In genomic region chr19:33109941-33110371, GRCm38 (mm10) we compare ENCODE assay signal across 8 mouse cellular contexts.
DNase-seq lines count a peak whose midpoint lies in the region; ATAC-seq lines count a peak whose summit lies in the region.

No protein-coding gene starts in this region.

- H3K4me2 ChIP-seq in forebrain, embryonic 12.5 days = no peak overlapping the region
- H3K4me2 ChIP-seq in forebrain, embryonic 11.5 days (ENCODE audit: low read depth, low read length, severe bottlenecking) = no peak overlapping the region

- no peak overlapping the region for H3K9ac ChIP-seq in forebrain, embryonic 12.5 days
- H3K9ac ChIP-seq in forebrain, embryonic 11.5 days (ENCODE audit: low read length) = no peak overlapping the region

- H3K27me3 ChIP-seq in forebrain, embryonic 12.5 days = no peaks in the 10 kb centered on the region
- H3K27me3 ChIP-seq in forebrain, embryonic 11.5 days (ENCODE audit: control insufficient read depth, insufficient read depth, low read length) = no peaks in the 10 kb centered on the region

- peaks cover 6% of the 10 kb centered on the region; the same call in 1 of the 2 replicates for H3K4me1 ChIP-seq in forebrain, embryonic 12.5 days
- H3K4me1 ChIP-seq in forebrain, embryonic 11.5 days (replicated peaks; ENCODE audit: control insufficient read depth, insufficient read depth, low read length) = no peaks in the 10 kb centered on the region

- no peak overlapping the region for H3K27ac ChIP-seq in forebrain, embryonic 12.5 days
- H3K27ac ChIP-seq in forebrain, embryonic 11.5 days (ENCODE audit: low read depth, low read length) = no peak overlapping the region

- no peak overlapping the region for H3K4me3 ChIP-seq in forebrain, embryonic 12.5 days (replicated peaks)
- no peak overlapping the region for H3K4me3 ChIP-seq in forebrain, embryonic 11.5 days (ENCODE audit: low read depth, low read length)

- WGBS in forebrain, embryonic 12.5 days = 71% methylated on average over 6 of the region's 6 CpGs
- 71% methylated on average over 6 of the region's 6 CpGs for WGBS in forebrain, embryonic 11.5 days

- ATAC-seq in forebrain, embryonic 12.5 days (ENCODE audit: low FRiP score) = 0 out of 2 replicates have a peak, but pooled peaks have one; percentile 9
- no peak for ATAC-seq in forebrain, embryonic 11.5 days (replicated peaks; ENCODE audit: low FRiP score)
- ATAC-seq in erythroblast, adult 5-6 weeks (replicated peaks; ENCODE audit: low FRiP score, poor library complexity, severe bottlenecking) = no peak

- H3K36me3 ChIP-seq in forebrain, embryonic 12.5 days (replicated peaks) = no peaks in the 10 kb centered on the region
- H3K36me3 ChIP-seq in forebrain, embryonic 11.5 days (ENCODE audit: control insufficient read depth, insufficient read depth, low read length) = no peaks in the 10 kb centered on the region

- H3K9me3 ChIP-seq in forebrain, embryonic 12.5 days = no peaks in the 10 kb centered on the region
- H3K9me3 ChIP-seq in forebrain, embryonic 11.5 days (ENCODE audit: control insufficient read depth, low read length) = no peaks in the 10 kb centered on the region

- DNase-seq in forebrain, embryonic 11.5 days (ENCODE audit: low spot score) = no peak
- peak; percentile 6 for DNase-seq in urinary bladder, postnatal 14 days (ENCODE audit: low spot score)
- no peak for DNase-seq in urinary bladder, adult 2 months (ENCODE audit: low spot score)
- peak; percentile 70 for DNase-seq in kidney, postnatal 14 days
- no peak for DNase-seq in spleen, adult 12 weeks (ENCODE audit: low spot score)
- DNase-seq in embryo, embryonic 11 days = no peak

Comparison
In these comparisons a context has a peak if more than half of its experiments do, and no peak if none do; other contexts are left out.
1. DNase-seq: peak in urinary bladder, postnatal 14 days (single experiment) and kidney, postnatal 14 days (single experiment); none in forebrain, embryonic 11.5 days (single experiment), urinary bladder, adult 2 months (single experiment), spleen, adult 12 weeks (single experiment) and embryo, embryonic 11 days (single experiment).